Mouse (Mus musculus): ENCODE data around the gene Smad9.

Smad9 gene

DNA sequence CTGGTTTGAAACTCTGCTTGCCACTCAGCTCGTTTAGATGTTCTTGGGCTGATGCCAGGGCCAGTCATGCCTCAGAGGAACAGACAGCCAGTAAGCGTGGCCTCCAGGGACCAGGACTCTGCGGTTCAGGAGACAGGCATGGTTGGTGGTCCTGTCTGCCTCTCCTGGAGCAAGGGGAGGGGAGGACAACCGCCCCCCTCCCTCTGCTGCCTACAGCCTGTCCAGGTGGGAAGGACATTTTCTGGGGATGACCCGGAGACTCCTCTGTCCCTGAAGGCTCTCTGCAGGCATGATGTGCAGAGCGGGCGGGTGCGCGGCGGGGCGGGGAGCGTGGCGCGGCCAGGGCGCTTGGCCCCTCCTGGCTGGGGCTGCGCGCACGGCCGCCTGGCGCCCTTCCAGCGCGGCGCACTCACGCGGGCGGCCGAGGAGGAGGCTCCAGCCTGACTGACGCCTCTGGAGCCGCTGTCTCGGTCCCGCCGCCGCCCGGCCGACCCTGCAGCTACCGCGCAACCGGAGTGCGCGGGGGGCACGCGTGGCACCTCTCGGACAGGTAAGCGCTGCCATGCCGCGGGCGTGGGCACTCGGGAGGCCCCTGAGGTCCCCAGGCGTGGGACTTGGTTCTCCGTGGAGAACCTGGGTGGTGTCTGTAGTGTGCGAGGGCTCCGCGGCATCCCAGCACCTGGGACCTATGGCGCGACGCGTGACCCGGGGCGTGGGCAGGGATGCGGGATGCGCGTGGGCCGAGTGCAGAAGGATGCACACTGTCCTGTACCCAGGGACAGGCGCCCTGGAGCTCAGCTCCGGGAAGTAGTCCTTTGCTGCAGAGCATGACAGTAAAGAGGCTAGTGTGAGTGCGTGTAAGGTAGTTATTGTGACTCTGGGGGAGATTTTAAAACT, at the start of gene Smad9:
TSS of gene Smad9 (plus strand) at position 438 of the 897 bp plus-strand sequence.
- no peak for DNase-seq (ENCODE audit: low spot score)

DNA sequence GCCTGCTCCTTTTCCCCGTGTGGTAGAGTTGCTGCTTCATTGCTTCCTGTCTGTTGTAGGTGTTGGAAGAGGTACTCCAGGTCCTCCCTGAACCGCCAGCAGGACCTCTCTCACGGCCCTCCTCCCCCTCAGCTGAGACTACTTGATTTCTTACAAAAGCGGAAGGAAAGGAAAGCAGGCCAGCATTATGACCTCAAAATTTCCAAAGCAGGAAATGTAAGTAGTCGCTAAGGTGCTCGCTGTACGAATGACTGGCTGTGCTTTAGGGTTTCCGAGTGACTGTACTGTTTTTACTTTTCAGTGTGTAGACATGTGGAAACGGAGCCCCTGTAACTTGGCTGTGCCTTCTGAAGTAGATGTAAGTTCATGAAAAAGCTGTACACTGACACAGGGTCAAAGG, 46.4 kb upstream of the Smad9 start:
- no peak for DNase-seq (ENCODE audit: low spot score)

DNA sequence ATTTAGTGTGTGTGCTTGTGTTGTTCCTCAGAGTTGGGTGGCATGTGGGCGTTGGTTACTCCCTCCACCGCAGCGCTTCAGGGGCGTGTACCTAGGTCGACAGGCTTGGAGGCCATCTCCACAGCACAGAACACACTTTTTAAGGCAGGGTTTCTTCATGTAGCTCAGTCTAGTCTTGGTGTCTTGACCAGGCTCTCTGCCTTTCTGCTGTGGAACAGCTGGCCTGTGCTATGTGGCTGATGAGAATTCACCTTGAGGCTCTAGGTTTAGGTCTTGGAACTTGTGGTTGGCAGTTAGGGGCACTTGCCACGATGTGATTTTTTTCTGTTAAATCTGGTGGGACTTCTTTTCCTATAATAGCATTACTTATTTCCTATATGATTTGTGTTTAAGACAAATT, 41.1 kb upstream of the Smad9 start, which contains the start of gene Gm21958:
TSS of gene Gm21958 (minus strand) at position 101 of the 400 bp plus-strand sequence.
- no peak for DNase-seq (ENCODE audit: low spot score)

DNA sequence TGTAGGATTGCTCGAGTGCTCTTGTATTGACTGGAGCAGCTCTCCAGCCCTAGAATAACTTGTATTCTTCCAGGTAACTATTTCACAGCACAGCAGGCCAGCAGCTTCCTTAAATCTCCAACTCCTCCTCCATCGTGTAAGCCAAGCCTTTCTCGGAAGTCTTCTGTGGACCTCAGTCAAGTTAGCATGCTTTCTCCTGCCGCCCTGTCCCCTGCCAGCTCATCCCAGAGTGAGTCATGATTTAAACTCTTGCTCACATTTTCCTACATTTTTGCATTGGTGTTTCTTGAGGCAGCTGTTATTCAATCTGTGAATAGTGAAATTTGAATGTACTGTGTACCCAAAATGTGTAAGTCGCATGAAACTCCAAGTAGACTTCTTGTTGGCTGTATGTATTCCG, 39.9 kb upstream of the Smad9 start:
- no peak for DNase-seq (ENCODE audit: low spot score)

DNA sequence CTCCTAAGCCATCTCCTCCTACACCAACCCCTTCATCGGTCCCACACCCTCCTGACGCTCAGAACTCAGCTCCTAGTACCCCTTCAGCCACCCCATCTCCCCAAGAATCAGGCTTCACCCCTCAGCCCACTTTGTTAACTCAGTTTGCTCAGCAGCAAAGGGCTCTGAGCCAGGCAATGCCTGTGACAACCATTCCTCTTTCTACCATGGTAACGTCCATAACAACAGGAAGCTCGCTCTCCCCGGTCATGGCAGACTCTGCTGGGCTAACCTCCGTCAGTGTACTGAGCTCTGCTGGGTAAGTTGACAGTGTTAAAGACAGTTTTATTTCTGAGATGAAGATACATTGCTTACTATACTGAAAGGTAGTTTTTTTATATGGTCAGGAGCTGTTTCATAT, 38.0 kb upstream of the Smad9 start:
- no peak for DNase-seq (ENCODE audit: low spot score)

GRCm38 (mm10) chr3:54718947-54719346, 36.4 kb upstream of the Smad9 start:
- DNase-seq (ENCODE audit: low spot score): no peak

DNA sequence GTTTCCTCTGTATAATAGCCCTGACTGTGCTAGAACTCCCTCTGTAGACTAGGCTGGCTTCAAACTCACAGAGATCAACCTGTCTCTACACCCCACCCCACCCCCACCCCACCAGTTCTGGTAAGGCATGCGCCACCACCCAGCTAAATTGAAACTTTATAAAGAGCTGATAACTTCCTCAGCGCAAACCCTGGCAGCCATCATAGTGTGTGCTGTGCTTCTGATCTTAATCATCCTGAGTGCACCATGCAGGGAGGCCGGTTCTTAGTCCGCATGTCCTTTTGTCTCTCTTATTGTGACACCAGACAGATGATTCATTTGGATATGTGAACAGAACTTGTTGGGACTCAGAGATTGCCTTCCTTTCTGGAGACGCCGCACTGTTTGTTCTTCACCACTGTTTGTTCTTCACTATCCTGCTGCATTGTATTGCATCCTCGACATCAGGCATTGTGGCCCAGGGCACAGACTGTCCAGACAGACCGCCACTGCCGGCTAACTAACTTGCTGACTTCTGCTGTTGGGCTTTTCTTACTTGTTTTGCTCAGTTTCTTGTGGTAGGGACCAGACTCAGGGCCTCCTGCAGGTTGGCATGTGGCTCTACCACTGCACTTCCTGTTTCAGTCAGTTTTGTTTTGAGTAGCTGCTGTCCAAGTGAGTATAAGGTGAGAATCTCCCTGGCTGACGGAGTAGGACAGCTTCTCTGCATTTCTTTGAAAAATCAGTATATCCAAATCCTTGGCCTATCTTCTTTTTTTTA, 31.5 kb upstream of the Smad9 start:
- DNase-seq (ENCODE audit: low spot score): peak; percentile 13

GRCm38 (mm10) chr3:54725344-54725743, 30.0 kb upstream of the Smad9 start:
- no peak for DNase-seq (ENCODE audit: low spot score)

DNA sequence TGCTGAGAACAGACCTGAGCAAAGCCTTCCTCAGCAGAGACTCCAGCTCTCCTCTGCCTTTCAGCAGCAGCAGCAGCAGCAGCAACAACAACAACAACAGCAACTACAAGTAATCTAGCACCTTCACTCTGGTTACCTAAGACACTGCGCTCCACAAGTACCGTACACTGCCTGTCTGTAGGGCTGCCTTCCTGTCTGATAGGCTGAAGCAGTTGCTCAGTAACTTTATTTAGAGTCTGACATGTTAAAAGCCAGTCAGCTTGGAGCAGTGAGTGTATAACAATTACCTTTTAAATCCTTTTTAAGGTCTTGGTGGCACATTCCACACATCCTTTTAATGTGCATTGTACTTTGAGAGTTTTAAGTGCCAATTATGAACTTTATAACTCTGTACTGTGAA, 27.8 kb upstream of the Smad9 start:
- no peak for DNase-seq (ENCODE audit: low spot score)

GRCm38 (mm10) chr3:54728100-54728499, 27.3 kb upstream of the Smad9 start:
- DNase-seq (ENCODE audit: low spot score): no peak

DNA sequence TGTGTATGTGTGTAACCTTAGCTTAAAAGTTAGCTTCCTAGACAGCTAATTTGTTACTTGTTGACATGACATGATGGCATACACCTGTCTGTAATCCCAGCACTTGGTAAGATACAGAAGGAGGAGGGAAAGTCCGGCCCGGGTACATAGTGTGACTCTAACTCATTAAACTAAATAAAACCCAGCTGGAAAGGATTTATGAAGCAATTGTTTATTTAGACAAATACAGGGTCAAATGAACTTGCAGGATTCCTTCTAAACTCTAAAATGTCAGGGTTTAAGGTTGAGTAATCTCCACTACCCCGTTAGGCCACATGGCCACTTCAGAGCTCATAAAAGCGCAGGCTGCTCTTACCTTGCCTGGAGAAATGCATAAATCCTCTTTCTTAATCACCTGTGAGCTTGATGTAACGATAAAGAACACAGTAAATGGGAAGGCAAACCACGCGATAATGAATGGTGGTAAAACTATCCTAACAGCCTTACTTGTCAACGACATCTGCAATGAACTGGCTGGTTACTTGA, 23.7 kb upstream of the Smad9 start:
- no peak for DNase-seq (ENCODE audit: low spot score)

- DNase-seq (ENCODE audit: low spot score): no peak
These were observed 23.0 kb upstream of the Smad9 start for GRCm38 (mm10) chr3:54732371-54732770.

DNA sequence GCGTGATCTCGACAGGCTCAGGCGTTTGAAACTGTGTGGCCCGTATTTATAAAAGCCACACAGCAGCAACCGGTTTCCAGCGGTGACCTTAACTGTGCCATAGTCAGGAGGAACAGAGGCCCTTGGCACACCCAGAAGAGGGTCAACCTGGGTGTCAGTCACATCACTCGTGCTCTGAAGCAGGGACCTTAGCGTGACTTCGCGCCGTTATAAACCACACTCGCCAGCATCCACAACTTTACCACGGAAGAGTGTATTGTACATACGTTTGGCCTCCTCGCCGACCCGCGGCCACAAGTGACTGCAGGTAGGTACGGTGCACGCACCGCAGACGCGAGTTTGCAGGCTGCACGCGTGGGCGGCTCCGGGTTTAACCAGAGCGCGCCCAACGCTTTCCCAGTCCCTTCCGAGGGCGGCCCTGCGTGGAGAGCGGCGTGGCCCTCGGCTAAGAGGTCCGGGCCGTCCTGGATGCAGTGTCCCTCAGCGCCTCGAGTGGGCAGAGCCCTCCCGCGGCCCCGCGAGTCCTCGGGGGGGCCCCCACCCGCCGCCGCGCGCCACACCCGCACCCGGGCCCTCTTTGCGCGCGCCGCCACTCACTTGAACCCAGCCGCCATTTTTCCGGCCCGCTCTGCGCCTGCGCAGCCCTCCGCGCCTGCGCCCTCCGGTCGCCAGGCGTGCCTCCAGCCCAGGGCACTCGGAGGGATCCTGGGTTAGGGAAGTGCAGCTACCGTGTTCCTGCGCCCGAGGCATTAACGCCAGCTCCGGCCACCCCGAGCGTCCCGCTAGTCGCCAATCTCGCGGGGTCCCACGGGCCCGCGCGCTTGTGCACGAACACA, 20.8 kb upstream of the Smad9 start:
- peak; percentile 88 for DNase-seq (ENCODE audit: low spot score)

DNA sequence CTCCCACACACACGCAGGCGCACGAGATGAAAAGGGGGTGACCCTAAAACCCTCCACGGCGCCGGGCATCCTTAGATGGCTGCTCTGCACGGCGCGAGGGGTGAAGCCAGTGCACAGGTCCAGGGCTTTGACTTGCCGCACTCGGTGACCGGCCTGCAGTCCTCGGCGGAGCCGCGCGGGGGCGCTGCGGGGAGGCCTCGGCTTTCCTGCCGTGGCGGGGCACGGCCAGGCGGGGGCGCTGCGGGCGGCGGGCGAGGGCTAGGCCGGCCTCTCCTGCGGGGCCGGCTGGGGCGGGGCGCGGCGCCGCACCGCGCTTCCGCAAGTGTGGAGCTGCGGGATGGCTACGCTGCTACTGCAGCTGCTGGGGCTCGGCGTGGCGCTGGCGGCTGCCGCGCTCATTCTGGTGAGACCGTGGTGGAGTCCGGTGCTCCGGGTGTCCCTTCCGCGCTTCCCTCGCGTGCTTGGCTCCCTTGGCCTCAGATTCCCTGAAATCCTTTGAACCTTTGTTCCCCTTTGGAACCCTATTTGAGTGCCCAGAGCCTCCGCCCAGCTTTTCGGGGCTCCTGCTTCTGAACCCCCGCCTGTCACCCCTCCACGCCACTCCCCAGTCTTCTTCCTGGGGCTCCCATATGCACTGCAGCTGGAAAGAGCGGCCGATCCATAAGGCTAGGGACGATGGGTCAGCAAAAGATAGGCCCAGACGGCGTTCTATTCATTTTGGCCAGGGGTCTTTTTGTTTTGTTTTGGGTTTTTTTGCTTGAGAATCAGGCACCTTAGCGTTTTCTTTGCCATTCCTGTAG, 19.9 kb upstream of the Smad9 start, which contains the start of the genes Exosc8 and Alg5:
TSS of gene Exosc8 (minus strand) at position 147 of the 800 bp plus-strand sequence.
TSS of gene Alg5 (plus strand) at position 293 of the 800 bp plus-strand sequence.
- peak; percentile 94 for DNase-seq (ENCODE audit: low spot score)

- no peak for DNase-seq (ENCODE audit: low spot score)
These were observed 19.1 kb upstream of the Smad9 start for GRCm38 (mm10) chr3:54736101-54736927.

DNA sequence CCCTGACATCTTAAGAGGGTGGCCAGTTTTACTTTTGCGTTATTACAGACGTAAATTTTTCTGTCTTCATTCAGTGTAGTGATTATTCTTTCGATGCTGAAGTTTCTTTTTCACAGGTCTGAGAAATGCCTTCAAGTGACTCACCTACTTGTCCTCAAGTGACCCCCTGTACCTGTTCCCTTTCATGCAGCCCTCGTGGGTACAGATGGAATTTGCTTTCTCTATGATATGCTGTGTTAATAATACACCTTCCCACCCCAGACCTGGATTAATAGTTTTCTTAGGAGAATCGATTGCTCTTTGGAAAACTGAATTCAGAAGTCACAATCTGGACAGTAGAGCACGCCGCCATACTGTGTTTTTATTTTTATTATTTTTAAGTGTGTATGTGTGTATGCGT, 18.1 kb upstream of the Smad9 start:
- no peak for DNase-seq (ENCODE audit: low spot score)

DNA sequence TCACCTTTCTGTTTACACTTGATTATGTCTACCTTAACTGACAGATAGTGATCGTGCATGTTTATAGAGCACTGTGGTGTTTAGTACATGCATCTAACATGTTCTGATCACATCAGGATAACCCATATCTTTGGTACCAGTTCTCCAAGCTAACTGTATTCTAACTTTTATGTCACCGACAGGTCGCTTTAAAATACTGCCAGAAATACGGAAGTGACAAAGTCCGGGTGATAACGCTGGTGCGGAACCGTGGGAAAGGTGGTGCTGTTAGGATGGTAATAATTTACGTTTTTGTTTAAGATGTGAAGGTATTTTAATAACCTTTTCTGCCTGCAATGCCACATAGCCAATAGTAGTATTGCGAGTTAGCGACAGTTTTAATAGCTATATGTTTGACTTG, 13.4 kb upstream of the Smad9 start:
- no peak for DNase-seq (ENCODE audit: low spot score)

DNA sequence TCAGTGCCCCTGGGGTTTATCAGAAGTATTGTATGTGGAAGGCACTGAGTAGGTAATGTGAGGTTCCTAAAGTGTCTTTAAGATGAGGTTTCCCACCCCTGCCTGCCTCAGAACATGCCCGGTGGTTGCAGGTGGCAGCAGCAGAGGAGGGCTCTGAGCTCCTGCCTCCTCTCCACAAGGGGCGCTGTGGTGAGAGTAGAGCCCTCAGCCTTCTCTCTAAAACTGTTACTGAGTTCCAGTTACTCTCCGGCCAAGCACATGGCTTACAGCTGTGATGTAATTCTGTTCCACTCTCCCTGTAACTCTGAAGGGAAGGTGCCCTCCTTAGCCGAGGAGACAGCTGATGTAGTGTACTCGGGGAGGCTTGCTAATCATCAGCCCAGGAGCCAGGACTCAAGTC, 9.6 kb upstream of the Smad9 start:
- no peak for DNase-seq (ENCODE audit: low spot score)

DNA sequence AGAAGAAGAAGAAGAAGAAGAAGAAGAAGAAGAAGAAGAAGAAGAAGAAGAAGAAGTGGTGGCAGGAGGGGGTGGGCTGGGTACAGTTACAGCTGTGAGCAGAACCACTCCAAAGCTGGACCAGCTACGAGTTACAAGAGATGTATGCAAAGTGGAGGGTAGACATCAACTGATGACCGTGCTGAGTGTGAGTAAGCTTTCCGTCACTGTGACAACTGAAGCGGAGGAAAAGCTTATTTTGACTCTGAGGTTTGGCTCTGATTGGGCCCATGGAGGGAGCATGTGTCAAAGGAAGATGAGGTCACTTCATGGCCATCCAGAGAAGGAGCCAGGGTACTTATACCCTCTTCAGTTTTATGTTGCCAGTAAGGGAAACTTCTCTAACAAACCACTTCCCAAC, 2.0 kb upstream of the Smad9 start:
- no peak for DNase-seq (ENCODE audit: low spot score)

DNA sequence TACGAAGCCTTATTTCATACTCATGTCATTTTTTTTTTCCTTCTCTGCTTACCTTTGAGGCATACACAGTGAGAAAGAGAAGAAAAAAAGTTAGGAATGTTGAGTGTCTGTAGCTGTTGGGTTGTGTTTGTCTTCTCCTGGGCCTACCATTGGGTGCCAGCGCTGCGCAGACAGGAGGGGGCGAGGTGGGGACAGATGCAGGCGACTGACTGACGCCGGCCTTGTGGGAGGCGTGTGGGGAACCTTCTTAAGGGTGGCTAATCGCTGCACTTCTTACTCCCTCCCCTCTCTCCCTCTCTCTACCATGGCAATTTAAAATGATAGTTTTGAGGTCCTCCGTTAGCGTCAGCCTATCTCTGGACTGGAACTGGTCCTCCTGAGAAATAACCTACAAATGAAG, 676 bp downstream of the Smad9 start:
- DNase-seq (ENCODE audit: low spot score): no peak
